Mouse (Mus musculus): ENCODE measurements at regions not wholly inside any gene's neighbourhood (a gene's known extent, or its start where the extent isn't known, plus 50 kb on each side); places are given as distances from the start of the nearest gene placed in this dataset.

DNA sequence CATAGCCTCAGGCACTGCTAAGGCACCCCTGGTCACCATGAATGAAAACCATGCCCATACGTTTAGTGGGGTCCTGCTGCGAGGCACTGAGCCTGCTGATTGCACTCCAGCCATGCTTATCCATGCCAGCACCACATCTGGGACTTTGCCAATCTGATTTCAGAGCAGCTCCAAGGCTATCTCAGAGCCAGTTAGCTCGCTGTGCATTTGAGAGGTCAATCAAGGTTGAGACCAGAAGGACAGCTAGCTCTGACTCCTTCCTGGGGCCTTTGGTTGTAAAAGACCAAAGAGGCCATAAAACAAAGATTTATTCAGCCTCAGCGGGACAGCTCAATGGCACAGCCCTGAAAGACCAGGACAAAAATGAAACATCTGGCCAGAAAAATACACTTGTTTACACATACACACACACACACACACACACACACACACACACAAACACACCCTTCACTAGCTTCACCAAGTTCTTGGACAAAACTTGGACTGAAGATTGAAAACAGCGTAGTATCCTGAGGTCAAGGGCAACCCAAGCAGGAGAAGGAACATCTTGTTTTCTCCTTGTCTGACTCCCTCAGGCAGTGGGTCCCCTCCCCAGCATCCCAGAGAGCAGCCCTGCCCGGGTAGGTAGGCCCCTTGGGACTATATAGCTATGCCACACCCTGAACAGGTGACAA, 201.5 kb upstream of the Dio3 start:
- DNase-seq (ENCODE audit: low spot score in 2 of 2) = no peak

- DNase-seq (ENCODE audit: low spot score in 2 of 2) = no peak
These were observed 200.8 kb upstream of the Dio3 start for GRCm38 (mm10) chr12:110078081-110078505.

DNA sequence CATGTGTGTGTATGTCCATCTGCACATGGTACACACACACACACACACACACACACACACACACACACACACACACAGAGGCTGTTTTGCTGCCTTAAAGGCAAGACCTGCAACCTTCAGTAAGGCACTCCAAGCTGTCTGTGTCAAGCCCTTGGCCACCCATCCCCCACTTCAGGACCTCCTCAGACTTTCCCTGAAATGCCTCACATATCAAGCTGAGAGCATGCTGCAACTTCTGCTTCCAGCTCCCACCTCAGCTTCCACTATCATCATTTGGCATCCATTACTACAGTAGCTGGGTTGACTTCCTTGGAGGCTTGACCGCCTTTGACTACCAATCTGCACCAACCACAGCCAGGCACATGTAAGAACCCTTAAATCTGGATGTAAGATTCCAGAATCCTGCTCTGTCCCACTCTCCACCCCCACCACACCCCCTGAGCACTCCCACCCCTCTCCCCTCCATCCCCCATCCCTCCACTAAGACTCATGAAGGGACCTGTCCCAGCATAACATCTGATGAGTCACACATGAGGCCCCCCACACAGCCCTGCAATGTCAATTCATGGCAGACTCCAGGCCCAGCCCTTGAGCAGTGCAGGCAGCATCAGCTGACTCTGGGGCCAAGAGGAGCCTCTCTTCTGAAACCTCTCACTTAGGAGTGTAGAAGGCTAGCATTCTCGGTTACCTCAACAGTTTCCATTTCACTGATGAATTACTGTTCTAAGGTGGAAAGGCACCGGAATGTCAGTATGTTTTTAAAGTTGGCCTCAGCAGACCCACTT, 196.8 kb upstream of the Dio3 start:
- DNase-seq (ENCODE audit: low spot score in 2 of 2) = no peak

DNA sequence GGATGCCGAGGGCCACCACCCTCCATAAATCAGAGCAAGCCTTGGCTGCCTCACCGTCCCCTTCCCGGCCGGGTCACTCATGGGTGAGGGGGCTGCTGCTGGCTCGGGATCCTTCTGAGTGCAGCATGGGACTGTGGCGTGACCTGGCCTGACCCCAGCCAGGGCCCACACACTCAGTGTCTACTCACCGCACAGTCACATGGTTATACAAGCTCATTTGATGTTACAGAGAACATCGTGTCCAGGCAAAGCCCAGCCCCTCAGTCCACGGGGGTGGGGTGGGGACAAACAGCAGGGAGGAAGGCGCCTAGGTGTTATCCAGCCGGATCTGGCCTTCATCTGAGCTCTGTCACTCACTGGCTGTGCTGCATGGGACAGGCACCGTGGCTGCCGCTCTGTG, 195.9 kb upstream of the Dio3 start:
- no peak for DNase-seq (ENCODE audit: low spot score in 2 of 2)

- no peak for DNase-seq (ENCODE audit: low spot score in 2 of 2)
These were observed 195.4 kb upstream of the Dio3 start for GRCm38 (mm10) chr12:110083471-110083870.

GRCm38 (mm10) chr12:110086921-110087320, 191.9 kb upstream of the Dio3 start:
- DNase-seq (ENCODE audit: low spot score in 2 of 2) = no peak

DNA sequence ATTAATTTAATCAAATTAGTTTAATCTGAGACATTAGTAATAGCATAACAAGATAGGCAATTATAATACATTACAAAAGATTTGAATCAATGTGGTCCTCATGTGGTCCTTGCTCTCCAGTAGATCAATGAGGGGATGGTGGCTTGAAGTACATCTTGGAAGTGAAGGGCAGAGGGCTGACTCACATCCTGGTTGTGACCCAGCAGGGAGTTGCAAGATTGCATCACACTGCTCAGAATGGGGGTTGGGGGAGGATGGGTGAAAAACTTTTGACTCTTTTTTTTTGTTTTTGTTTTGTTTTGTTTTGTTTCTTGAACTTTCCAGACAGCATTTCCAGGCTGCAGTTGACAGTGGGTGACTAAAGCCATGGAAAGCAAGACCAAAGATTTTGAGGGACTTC, 191.1 kb upstream of the Dio3 start:
- DNase-seq (ENCODE audit: low spot score in 2 of 2) = no peak

DNA sequence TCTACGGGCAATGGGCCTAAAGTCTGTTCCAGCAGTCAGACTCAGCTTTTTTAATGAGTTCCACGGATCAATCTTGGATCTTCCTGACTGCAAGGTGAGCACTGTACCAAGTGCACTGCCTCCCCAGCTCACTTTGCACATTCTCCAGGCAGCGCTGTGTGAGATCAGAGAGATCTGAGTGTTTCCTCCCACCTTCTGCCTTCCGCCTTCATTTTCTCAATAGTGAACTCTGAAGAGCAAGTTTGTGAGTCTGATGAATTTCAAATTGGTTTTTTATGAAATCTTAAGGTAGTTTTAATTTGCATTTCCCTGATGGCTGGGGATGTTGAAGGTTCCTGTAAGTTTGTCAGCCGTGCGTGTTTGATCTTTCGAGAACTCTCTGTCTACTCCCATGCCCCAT, 176.7 kb upstream of the Dio3 start:
- DNase-seq (ENCODE audit: low spot score in 2 of 2) = no peak

DNA sequence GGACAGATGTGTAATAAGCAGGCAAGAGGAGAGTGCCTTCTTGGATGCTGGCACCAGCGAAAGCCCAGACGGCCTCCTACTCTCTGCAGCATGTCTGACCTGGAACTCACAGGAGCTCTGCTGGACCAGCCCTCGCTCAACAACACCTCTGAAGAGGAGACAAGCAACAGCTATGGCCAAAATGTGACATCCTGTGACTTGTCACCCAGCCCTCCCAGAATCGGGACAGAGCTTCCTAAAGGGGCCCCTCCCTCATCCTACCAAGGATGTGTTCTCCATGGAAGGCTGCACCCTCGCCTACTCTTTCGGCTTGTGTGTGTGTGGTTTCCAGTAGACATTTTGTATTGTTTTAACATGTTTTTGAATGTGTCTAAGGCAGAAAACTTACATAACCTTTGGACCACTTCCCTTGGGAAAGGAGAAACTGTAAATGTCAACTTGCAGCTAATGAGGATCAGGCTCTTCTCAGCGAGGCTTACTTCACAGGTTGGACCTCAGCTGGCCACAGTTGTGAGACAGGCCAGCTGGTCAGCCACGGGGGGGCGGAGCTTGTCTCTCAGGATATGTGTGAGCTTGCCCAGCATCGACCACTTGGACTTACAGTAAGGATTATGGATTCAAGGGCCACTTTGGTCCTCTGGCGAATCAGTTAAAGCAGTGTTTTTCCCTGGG, 166.7 kb upstream of the Dio3 start:
- DNase-seq (ENCODE audit: low spot score in 2 of 2) = no peak

- DNase-seq (ENCODE audit: low spot score in 2 of 2) = no peak
These were observed 166.2 kb upstream of the Dio3 start for GRCm38 (mm10) chr12:110112723-110113105.

- DNase-seq (ENCODE audit: low spot score in 2 of 2) = peak in 1 of 2 experiments; percentile 24
These were observed 158.7 kb upstream of the Dio3 start for GRCm38 (mm10) chr12:110120141-110120540.

- no peak for DNase-seq (ENCODE audit: low spot score in 2 of 2)
These were observed 155.9 kb upstream of the Dio3 start for GRCm38 (mm10) chr12:110122976-110123375.

- peak in 1 of 2 experiments; percentile 28 for DNase-seq (ENCODE audit: low spot score in 2 of 2)
These were observed 152.3 kb upstream of the Dio3 start for GRCm38 (mm10) chr12:110126525-110126924.

DNA sequence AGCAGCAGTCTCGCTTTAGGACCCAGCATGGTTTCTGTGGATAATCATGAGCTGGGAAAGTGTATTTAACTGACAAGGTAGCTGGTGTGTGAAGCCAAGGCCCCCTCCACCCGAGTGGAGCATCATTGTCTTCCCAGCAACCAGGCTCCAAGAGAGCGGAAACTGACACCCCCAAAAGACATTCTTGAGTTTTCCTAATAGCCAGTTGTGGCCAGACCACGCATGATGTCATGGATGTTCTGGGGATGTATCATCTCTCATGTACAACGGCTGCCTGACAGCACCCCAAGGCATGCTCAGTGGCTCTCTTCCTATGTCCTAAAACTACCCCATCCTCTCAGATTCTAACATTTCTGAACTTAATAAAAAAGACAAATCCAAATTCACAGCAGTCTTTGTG, 133.5 kb upstream of the Dio3 start:
- no peak for DNase-seq (ENCODE audit: low spot score in 2 of 2)

DNA sequence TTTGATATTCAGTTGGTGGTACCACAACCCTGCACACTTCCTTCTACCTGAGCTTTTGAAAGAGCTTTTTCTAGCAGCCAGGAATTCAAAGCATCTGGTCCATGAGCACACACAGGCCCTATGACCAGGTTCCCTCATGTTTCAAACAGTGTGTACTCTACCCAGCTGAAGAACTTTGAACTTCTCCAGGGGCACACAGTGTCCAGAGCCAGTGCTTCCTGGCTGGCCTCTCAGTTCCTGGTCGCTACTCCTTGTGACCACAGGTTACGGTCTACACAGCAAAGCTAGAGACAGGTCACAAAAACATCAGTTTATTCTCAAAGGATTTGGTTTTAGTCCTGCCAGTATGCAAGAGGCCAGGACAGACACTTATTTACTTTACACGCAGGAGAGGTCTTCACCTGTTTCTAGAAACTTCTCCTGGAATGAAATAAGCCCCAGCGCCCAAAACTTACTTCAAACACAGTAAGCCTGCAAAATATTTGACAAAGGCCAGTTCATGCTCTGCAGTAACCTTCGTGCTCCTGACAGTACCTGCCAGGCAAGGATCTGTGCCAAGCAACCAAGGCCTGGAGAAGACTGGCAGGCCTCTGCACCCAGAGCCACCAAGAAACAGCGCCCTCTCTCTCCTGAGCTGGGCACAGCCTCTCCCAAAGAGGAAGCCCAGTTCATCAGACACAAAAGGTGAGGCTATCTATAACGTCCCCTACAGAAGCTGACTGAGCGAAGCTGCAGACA, 124.5 kb upstream of the Dio3 start:
- DNase-seq (ENCODE audit: low spot score in 2 of 2) = no peak

GRCm38 (mm10) chr12:110154963-110155325, 123.9 kb upstream of the Dio3 start:
- no peak for DNase-seq (ENCODE audit: low spot score in 2 of 2)

GRCm38 (mm10) chr12:110156441-110156840, 122.4 kb upstream of the Dio3 start:
- no peak for DNase-seq (ENCODE audit: low spot score in 2 of 2)

DNA sequence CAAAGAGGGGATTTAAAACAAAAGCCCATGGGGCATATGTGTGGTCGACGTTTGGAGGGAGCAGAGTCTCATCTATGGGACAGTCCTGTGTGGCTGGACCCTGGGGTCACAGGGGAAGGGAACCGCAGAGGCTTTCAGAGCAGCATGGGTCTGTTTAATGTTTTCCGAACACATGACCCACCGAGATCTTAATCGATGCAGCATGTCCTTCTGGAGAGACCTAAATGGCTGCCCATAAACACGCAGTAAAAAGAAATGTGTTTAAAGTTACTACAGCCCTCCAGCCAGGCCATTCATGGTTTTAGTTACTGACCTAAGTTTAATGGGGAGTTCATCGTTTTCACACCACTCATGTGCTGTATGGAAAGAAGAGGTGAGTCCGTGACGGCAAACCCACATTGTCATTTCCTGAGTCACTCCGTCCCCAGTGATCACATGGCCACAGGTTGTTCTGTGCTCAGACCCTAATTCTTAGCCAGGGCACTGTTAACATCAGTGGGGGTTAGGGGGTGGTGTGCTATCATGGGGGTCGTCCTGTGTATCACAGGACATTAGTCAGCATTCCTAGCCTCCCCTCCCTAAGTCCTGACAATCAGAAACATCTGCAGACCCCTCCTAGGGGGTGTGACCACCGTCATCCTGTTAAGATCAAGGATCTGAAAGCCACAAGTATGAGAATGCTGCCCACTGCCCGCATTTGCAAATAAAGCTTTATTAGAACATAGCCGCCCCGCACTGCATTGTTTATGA, 120.7 kb upstream of the Dio3 start:
- DNase-seq (ENCODE audit: low spot score in 2 of 2) = no peak

- no peak for DNase-seq (ENCODE audit: low spot score in 2 of 2)
These were observed 117.6 kb upstream of the Dio3 start for GRCm38 (mm10) chr12:110161306-110161705.

GRCm38 (mm10) chr12:110165462-110165861, 113.4 kb upstream of the Dio3 start:
- DNase-seq (ENCODE audit: low spot score in 2 of 2) = no peak

DNA sequence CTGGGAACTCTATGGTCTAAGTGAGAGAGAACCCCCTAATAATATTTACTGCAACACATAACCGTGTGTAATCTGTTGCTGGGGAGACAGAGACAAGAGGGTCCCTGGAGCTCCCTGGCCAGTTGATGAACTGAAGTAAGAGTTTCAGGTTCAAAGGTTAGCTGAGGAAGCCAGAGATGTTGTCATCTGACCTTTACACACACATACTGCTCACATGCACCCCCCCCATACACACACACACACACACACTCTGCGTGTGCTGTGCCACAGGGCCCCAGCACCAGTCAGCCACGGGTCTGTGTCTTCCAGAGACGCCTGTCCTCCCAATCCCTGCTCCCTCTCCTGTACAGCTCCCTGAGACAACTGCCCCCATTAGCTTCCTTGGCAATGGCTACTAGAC, 110.5 kb upstream of the Dio3 start:
- no peak for DNase-seq (ENCODE audit: low spot score in 2 of 2)

All from layer of hippocampus, postnatal 10 days (tissue).